Mouse (Mus musculus) stomach, embryonic 15.5 days (tissue): ENCODE measurements around the gene Mtmr14. TPM values are rescaled to one million over a fixed set of nuclear protein-coding genes. Genes with fewer than 3 reads are reported as not detected.

ENCODE experiments used
- ATAC-seq: fragments of 200-750 bp; cut with Nextera tagmentation; 2 replicates; pipeline ENCODE4 v1.8.0; 2017; ENCODE audit warnings: low read depth, moderate number of reproducible peaks, moderate TSS enrichment; ENCODE audit not compliant: insufficient read depth, low FRiP score
- H3K27ac ChIP-seq: fragments of 300-500 bp; sonication (generic); 2 replicates; pipeline ENCODE4 v1.5.1; 2015; ENCODE audit warnings: mild to moderate bottlenecking, inconsistent platforms
- H3K27me3 ChIP-seq: fragments of 300-500 bp; sonication (generic); replicated peaks from 2 replicates; pipeline ENCODE4 v1.6.1; 2015; ENCODE audit warnings: inconsistent platforms
- H3K36me3 ChIP-seq: fragments of 300-500 bp; sonication (generic); 2 replicates; pipeline ENCODE4 v1.6.1; 2015; ENCODE audit warnings: inconsistent platforms
- H3K4me1 ChIP-seq: fragments of 300-500 bp; sonication (generic); 2 replicates; pipeline ENCODE4 v1.6.1; 2015; ENCODE audit warnings: inconsistent platforms
- H3K4me2 ChIP-seq: fragments of 300-500 bp; sonication (generic); 2 replicates; pipeline ENCODE4 v1.6.1; 2015; ENCODE audit warnings: mild to moderate bottlenecking, inconsistent platforms
- H3K4me3 ChIP-seq: fragments of 300-500 bp; sonication (generic); replicated peaks from 2 replicates; pipeline ENCODE4 v1.5.1; 2015; ENCODE audit warnings: inconsistent platforms
- H3K9ac ChIP-seq: fragments of 300-500 bp; sonication (generic); 2 replicates; pipeline ENCODE4 v1.6.1; 2015; ENCODE audit warnings: inconsistent platforms
- H3K9me3 ChIP-seq: fragments of 300-500 bp; sonication (generic); 2 replicates; pipeline ENCODE4 v1.6.1; 2016; ENCODE audit warnings: inconsistent platforms
- WGBS: fragments of 180-500 bp; shearing (Covaris S2); methylation state at CpG from one replicate; pipeline ENCODE4 v1.1.7; 2015; 5-methylcytosine and 5-hydroxymethylcytosine counted together
- polyA plus RNA-seq: library from polyadenylated mRNA; unstranded; fragments of >200 nt; fragmentation: Nextera tagmentation; extraction: Ambion mirVana; gene quantifications from 2 replicates; pipeline ENCODE4 v1.2.1, GENCODE M21; 2015

Gene Mtmr14
- polyA plus RNA-seq, 1 experiment from 2014 or later = 34.3 TPM

- Histone ChIP-seq H3K4me3 (no peak overlapping the region), H3K27me3 (no peaks in the 10 kb centered on the region), H3K36me3 (peaks cover 2% of the 10 kb centered on the region; the same call in 1 of the 2 replicates), H3K9ac (no peak overlapping the region), H3K4me2 (no peak overlapping the region), H3K27ac (no peak overlapping the region), H3K9me3 (no peaks in the 10 kb centered on the region), H3K4me1 (no peaks in the 10 kb centered on the region)
- 84% methylated on average over 2 of the region's 2 CpGs for WGBS
- ATAC-seq = no peak
These were observed 7.9 kb downstream of the Mtmr14 start for GRCm38 (mm10) chr6:113245585-113245984.

GRCm38 (mm10) chr6:113250786-113251185, 13.1 kb downstream of the Mtmr14 start:
- Histone ChIP-seq H3K27ac (no peak overlapping the region), H3K4me3 (no peak overlapping the region), H3K4me2 (no peak overlapping the region), H3K9ac (no peak overlapping the region), H3K4me1 (no peaks in the 10 kb centered on the region), H3K36me3 (peaks cover 26% of the 10 kb centered on the region), H3K27me3 (no peaks in the 10 kb centered on the region), H3K9me3 (no peaks in the 10 kb centered on the region)
- WGBS = 81% methylated on average over 5 of the region's 5 CpGs
- ATAC-seq = no peak

- peaks cover 31% of the 10 kb centered on the region for H3K36me3 ChIP-seq
These were observed 14.3 kb downstream of the Mtmr14 start for GRCm38 (mm10) chr6:113251921-113252320.

GRCm38 (mm10) chr6:113254899-113255298, 17.3 kb downstream of the Mtmr14 start:
- no peak overlapping the region for H3K4me2 ChIP-seq
- H3K27me3 ChIP-seq = no peaks in the 10 kb centered on the region
- H3K9me3 ChIP-seq = no peaks in the 10 kb centered on the region
- no peak for ATAC-seq
- H3K27ac ChIP-seq = no peak overlapping the region
- H3K36me3 ChIP-seq = peaks cover 47% of the 10 kb centered on the region
- H3K4me1 ChIP-seq = no peaks in the 10 kb centered on the region
- no peak overlapping the region for H3K4me3 ChIP-seq
- no peak overlapping the region for H3K9ac ChIP-seq

More at GRCm38 (mm10) chr6:113251921-113252320, 14.3 kb downstream of the Mtmr14 start:
- no peak overlapping the region for H3K4me2 ChIP-seq
- H3K27me3 ChIP-seq = no peaks in the 10 kb centered on the region
- H3K4me3 ChIP-seq = no peak overlapping the region
- no peaks in the 10 kb centered on the region for H3K9me3 ChIP-seq
- no peak overlapping the region for H3K27ac ChIP-seq
- no peaks in the 10 kb centered on the region for H3K4me1 ChIP-seq
- no peak overlapping the region for H3K9ac ChIP-seq
- ATAC-seq = no peak

- H3K36me3 ChIP-seq = peaks cover 53% of the 10 kb centered on the region
- WGBS = 83% methylated on average over 8 of the region's 8 CpGs
These were observed 23.7 kb downstream of the Mtmr14 start for GRCm38 (mm10) chr6:113261174-113261858.

GRCm38 (mm10) chr6:113263531-113263930, 25.9 kb downstream of the Mtmr14 start:
- WGBS = 87% methylated on average over 6 of the region's 6 CpGs
- Histone ChIP-seq H3K27me3 (no peaks in the 10 kb centered on the region), H3K36me3 (peaks cover 52% of the 10 kb centered on the region)

More at GRCm38 (mm10) chr6:113261174-113261858, 23.7 kb downstream of the Mtmr14 start:
- Histone ChIP-seq H3K27ac (no peak overlapping the region), H3K9ac (no peak overlapping the region), H3K4me2 (no peak overlapping the region), H3K4me1 (no peaks in the 10 kb centered on the region), H3K4me3 (no peak overlapping the region), H3K9me3 (no peaks in the 10 kb centered on the region), H3K27me3 (no peaks in the 10 kb centered on the region)
- no peak for ATAC-seq

GRCm38 (mm10) chr6:113264429-113264828, 26.8 kb downstream of the Mtmr14 start:
- Histone ChIP-seq H3K4me1 (no peaks in the 10 kb centered on the region), H3K4me2 (no peak overlapping the region), H3K9ac (no peak overlapping the region), H3K4me3 (no peak overlapping the region), H3K27ac (no peak overlapping the region), H3K27me3 (no peaks in the 10 kb centered on the region), H3K9me3 (no peaks in the 10 kb centered on the region), H3K36me3 (peaks cover 61% of the 10 kb centered on the region)
- no peak for ATAC-seq
- WGBS = 93% methylated on average over 8 of the region's 8 CpGs

More at GRCm38 (mm10) chr6:113263531-113263930, 25.9 kb downstream of the Mtmr14 start:
- no peak overlapping the region for H3K4me2 ChIP-seq
- no peak overlapping the region for H3K27ac ChIP-seq
- no peak overlapping the region for H3K4me3 ChIP-seq
- no peaks in the 10 kb centered on the region for H3K4me1 ChIP-seq
- H3K9ac ChIP-seq = no peak overlapping the region
- no peak for ATAC-seq
- H3K9me3 ChIP-seq = no peaks in the 10 kb centered on the region

- H3K4me3 ChIP-seq = no peak overlapping the region
- H3K9ac ChIP-seq = no peak overlapping the region
- 86% methylated on average over 7 of the region's 7 CpGs for WGBS
- H3K36me3 ChIP-seq = peaks cover 60% of the 10 kb centered on the region
- no peak for ATAC-seq
- no peaks in the 10 kb centered on the region for H3K27me3 ChIP-seq
- no peaks in the 10 kb centered on the region for H3K9me3 ChIP-seq
- no peak overlapping the region for H3K4me2 ChIP-seq
- H3K27ac ChIP-seq = no peak overlapping the region
- no peaks in the 10 kb centered on the region for H3K4me1 ChIP-seq
These were observed 29.5 kb downstream of the Mtmr14 start for GRCm38 (mm10) chr6:113266996-113267655.

- no peaks in the 10 kb centered on the region for H3K9me3 ChIP-seq
These were observed 30.3 kb downstream of the Mtmr14 start for GRCm38 (mm10) chr6:113267988-113268387.

GRCm38 (mm10) chr6:113272365-113272764, 34.7 kb downstream of the Mtmr14 start:
- Histone ChIP-seq H3K27ac (no peak overlapping the region), H3K27me3 (no peaks in the 10 kb centered on the region), H3K4me3 (no peak overlapping the region), H3K4me1 (no peaks in the 10 kb centered on the region), H3K4me2 (no peak overlapping the region), H3K36me3 (peaks cover 39% of the 10 kb centered on the region), H3K9ac (no peak overlapping the region), H3K9me3 (no peaks in the 10 kb centered on the region)
- no peak for ATAC-seq
- 78% methylated on average over 3 of the region's 3 CpGs for WGBS

More at GRCm38 (mm10) chr6:113267988-113268387, 30.3 kb downstream of the Mtmr14 start:
- Histone ChIP-seq H3K4me3 (no peak overlapping the region), H3K4me2 (no peak overlapping the region), H3K36me3 (peaks cover 61% of the 10 kb centered on the region), H3K9ac (no peak overlapping the region), H3K27me3 (no peaks in the 10 kb centered on the region), H3K27ac (no peak overlapping the region), H3K4me1 (no peaks in the 10 kb centered on the region)
- no peak for ATAC-seq
- 95% methylated on average over 1 of the region's 1 CpGs for WGBS

- no peak overlapping the region for H3K27ac ChIP-seq
- H3K4me1 ChIP-seq = no peaks in the 10 kb centered on the region
- no peak overlapping the region for H3K9ac ChIP-seq
- peaks cover 14% of the 10 kb centered on the region for H3K36me3 ChIP-seq
- H3K4me2 ChIP-seq = no peak overlapping the region
- WGBS = 66% methylated on average over 4 of the region's 4 CpGs
- H3K9me3 ChIP-seq = no peaks in the 10 kb centered on the region
- peaks cover 3% of the 10 kb centered on the region for H3K27me3 ChIP-seq
- ATAC-seq = no peak
- H3K4me3 ChIP-seq = no peak overlapping the region
These were observed 39.2 kb downstream of the Mtmr14 start for GRCm38 (mm10) chr6:113276846-113277245.

- peaks cover 7% of the 10 kb centered on the region for H3K4me1 ChIP-seq
- ATAC-seq = no peak
- no peak overlapping the region for H3K9ac ChIP-seq
- 64% methylated on average over 6 of the region's 6 CpGs for WGBS
- H3K27me3 ChIP-seq = peaks cover 37% of the 10 kb centered on the region
- 0 out of 2 replicates have a peak, but pooled peaks cover 8% of the 10 kb centered on the region for H3K36me3 ChIP-seq
- no peaks in the 10 kb centered on the region for H3K9me3 ChIP-seq
- H3K4me2 ChIP-seq = no peak overlapping the region
- H3K27ac ChIP-seq = no peak overlapping the region
- H3K4me3 ChIP-seq = no peak overlapping the region
These were observed 44.0 kb downstream of the Mtmr14 start for GRCm38 (mm10) chr6:113281676-113282075.
